Mouse (Mus musculus): ENCODE measurements around the gene Stat6.

The Stat6 gene

GRCm38 (mm10) chr10:127674046-127674655 is 31.4 kb downstream of the Stat6 start:
- no peak for DNase-seq (ENCODE audit: low spot score)

DNA sequence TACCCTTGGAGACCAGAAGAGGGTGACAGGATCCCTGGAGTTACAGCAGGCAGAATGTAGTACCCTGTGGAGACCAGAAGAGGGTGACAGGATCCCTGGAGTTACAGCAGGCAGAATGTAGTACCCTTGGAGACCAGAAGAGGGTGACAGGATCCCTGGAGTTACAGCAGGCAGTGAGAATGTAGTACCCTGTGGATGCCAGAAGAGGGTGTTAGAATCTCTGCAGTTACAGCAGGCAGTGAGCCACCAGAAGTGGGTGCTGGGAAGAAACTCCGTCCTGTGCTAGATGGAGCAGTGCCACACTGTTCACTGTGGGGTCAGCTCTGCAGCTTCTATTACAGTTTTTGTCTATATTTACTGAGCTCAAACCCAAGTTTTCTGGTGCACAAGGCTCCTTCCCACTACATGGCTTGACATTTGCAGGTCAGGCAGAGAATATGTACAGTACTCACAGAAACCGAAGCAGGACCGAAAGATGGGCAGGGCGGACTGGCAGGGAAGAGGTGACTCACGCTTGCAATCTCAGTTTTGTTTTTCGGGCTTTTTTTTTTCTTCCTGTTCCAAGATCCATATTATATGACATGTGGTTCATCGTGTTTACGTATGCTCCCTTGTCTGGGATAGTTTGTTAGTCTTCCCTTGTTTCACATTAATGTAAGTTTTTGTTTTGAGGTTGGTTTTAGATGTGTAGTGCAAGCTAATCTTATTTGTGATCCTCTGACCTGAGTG is 32.2 kb downstream of the Stat6 start:
- DNase-seq (ENCODE audit: low spot score), result peak; percentile 97

DNA sequence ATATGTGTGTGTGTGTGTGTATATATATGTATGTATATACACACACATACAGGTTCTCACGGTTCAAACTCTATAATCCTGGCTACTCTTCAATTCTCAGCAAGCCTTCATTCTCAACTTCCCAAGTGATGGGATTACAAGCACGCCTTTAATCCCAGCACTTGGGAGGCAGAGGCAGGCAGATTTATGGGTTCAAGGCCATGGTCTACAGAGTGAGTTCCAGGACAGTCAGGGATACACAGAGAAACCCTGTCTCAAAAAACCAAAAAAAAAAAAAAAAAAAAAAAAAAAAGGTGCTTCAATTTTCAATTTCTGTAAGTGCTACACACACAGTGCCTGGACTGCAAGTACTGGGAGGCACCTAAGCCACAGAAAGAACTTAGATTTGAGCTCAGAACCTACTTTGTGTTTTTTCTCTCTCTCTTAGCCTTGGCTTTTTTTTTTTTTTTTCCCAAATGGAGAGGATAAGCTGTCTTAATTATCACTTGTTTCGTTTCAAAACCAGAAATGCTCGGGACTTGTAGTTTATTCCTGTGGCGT is 33.1 kb downstream of the Stat6 start:
- no peak for DNase-seq (ENCODE audit: low spot score)

DNA sequence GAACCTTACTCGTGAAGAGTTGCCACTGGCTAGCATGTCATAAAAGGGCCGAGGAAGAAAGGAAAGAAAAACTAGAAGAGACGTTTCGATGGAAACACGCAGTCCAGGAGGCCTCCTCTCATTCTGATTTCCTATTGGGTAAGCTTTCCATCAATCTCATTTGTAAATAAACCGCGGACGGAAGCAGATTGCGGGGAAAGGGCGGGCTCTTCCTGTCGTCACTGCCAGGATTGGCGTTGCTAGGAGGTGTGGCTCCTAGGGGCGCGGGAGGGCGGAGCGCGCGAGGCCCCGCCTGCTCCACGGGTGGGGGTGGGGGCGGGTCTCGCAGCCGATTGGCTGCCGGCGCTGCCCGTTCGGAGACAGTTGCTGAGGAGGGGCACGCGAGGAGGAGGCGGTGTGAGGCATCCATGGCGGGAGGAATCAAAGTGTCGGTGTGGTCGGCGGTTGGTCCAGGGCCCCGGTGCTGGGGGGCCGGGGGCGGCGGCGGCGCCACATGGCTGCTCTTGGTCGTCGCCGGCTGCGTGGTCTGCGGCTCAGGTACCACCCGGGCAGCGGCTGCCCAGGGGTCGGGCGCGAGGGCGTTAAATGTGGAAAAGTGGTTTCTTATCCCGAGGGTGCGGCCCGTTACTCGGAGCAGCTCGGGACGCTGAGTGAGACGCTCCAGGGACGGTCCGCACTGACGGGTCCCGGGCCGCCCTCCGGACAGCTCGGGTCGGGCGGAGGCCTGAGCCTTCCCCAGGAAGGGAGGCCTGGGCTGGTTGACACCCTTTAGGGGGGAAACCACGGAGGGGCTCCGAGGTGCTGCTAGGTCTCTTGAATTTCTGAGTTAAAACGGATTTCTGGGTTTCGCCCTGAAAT is 34.1 kb downstream of the Stat6 start:
- DNase-seq (ENCODE audit: low spot score), result peak; percentile 92

- peak; percentile 67 for DNase-seq (ENCODE audit: low spot score)
Measured at GRCm38 (mm10) chr10:127677591-127678336, 35.0 kb downstream of the Stat6 start.

DNA sequence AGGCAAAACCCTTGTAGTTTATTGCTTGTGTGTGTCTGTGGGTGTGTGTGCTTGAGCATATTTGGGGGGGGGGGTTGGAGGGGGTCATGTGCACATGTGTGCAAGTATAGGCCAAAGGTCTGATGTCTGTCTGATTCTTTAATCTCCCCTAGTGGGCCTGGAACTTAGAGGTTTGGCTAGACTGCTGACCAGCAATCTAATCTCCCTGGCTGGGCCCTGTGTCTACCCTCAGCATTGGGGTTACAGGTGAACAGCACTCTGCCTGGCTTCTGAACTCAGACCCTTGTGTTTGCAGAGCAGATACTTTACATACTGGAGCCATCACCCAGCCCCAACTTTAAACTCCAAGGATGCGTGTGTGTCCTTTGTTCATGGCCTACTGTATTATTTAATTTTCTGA is 36.4 kb downstream of the Stat6 start:
- no peak for DNase-seq (ENCODE audit: low spot score)

DNA sequence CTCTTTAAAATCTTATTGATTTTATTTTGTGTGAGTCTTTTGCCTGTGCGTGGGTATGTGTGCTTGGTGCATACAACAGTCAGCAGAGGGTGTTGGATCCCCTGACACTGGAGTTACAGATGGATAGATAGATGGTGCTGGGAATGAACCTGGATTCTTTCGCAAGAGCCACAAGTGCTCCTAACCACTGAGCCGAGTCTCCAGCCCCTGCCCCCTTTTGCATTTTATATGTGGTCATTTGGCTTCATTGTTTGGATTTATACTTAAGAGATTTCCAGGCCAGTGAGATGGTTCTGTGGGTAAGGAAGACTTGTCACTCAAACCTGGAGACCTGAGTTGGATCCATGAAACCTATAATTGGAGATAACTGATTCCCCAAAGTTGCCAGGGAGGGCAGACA is 37.1 kb downstream of the Stat6 start:
- no peak for DNase-seq (ENCODE audit: low spot score)

DNA sequence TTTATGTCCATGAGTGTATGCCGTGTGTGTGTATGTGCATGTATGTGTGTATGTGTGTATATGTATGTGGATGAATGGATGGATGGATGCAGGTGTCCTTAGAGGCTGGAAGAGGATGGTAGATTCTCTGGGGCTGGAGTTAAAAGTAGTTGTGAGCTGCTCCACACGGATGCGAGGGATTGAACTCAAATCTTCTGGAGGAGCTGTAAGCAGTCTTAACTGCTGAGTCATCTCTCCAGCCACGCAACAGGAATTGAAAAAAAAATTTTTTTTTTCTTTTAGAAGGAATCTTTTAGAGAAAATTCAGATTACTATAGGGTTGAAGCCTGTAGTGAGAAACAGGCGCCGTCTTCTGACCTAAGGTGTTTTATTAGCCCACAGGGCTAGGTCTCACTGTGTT is 40.1 kb downstream of the Stat6 start:
- DNase-seq (ENCODE audit: low spot score), result no peak

- no peak for DNase-seq (ENCODE audit: low spot score)
Measured at GRCm38 (mm10) chr10:127691053-127691452, 48.3 kb downstream of the Stat6 start.

GRCm38 (mm10) chr10:127694636-127695035 is 51.9 kb downstream of the Stat6 start:
- no peak for DNase-seq (ENCODE audit: low spot score)

GRCm38 (mm10) chr10:127695775-127696174 is 53.0 kb downstream of the Stat6 start:
- no peak for DNase-seq (ENCODE audit: low spot score)

GRCm38 (mm10) chr10:127698966-127699365 is 56.2 kb downstream of the Stat6 start:
- DNase-seq (ENCODE audit: low spot score), result no peak

DNA sequence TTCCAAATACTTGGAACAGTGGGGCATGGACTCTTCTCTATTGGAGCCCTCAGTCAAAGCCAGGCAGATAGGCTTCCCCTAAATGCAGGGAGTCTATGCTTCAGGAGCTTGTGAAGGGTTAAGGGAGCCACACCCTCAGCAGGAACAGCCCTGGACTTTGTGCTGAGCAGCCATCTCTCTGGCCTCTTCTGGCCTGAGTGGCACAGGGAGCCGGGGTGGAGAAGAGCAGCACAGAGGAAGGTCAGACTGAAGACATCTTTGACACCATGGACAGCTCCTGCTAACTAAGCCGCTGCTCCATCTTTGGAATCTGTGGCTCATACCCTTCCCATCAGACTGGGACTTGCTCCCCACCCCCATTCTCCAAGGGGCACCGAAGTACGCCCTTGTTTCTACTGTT is 60.5 kb downstream of the Stat6 start:
- DNase-seq (ENCODE audit: low spot score), result no peak

GRCm38 (mm10) chr10:127704293-127704692 is 61.5 kb downstream of the Stat6 start:
- no peak for DNase-seq (ENCODE audit: low spot score)

DNA sequence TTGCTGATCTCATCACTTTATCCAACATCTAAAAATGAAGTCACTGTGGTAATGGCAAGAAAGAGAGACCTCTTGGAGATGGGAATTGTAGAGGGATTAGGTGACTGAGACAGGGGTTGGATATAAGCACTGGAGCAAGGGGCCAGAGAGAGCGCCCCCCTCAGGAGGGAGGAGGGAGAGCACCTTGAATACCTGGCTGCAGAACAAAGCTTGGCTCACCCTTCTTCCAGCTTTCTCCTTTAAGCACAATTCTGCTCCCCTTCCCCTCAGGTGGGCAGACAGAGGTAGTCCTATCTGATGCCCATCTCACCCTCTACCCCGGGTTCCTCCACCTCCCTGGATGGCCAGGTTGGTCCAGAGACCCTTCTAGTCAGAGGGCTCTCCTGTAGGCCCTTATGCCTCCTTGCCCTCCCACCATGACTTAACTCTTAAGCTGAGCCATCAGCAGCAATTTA is 62.0 kb downstream of the Stat6 start, which contains the start of gene Myo1a:
TSS of gene Myo1a (plus strand) at position 405 of the 455 bp plus-strand sequence.
- no peak for DNase-seq (ENCODE audit: low spot score)

- DNase-seq (ENCODE audit: low spot score), result no peak
Measured at GRCm38 (mm10) chr10:127705783-127706182, 63.0 kb downstream of the Stat6 start.

DNA sequence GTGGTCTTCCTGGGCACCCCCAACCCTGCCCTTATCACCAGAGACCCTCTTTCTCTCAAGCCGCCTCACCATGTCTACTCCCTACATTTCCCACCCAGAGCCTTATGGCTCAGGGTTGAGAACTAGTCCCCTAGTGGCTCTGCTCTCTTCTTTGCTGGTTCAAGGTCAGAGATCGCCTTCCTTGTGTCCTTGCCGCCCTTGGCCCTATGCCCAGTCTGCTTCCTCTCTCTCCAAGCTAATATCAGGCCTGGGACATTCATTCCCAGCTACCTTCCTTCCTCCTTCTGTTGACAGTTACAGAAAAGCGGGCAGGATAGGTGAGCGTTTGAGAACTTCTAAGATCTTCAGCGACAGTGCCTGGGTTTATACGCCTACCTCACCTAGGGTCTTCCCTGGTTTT is 64.9 kb downstream of the Stat6 start:
- DNase-seq (ENCODE audit: low spot score), result no peak

DNA sequence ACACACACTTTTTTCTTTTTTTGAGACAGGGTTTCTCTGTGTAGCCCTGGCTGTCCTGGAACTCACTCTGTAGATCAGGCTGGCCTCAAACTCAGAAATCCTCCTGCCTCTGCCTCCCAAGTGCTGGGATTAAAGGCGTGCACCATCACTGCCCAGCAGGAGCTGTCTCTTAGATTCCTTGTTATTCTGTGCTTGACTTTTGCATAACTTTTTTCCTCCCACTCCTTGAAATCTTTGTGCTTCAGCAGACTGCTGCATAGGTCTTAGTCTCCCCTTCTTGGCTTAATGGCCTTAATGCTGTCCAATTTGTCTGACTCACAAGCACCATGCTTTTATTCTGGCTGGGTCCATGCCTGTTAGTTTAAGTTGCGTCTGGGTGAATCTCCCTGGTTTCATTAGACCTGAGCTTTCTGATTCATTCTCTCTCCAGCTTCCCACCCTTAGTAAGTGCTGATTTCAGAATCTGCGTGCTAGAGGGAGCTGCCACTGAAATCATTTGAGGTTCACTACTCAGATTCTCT is 66.1 kb downstream of the Stat6 start:
- DNase-seq (ENCODE audit: low spot score), result no peak

GRCm38 (mm10) chr10:127710331-127710730 is 67.5 kb downstream of the Stat6 start:
- no peak for DNase-seq (ENCODE audit: low spot score)

Data from layer of hippocampus, adult 11-12 months (tissue).